Mouse (Mus musculus) adrenal gland, postnatal 36 days (tissue): ENCODE results near the gene Gxylt1. TPM values are rescaled to one million over a fixed set of nuclear protein-coding genes. Genes with fewer than 3 reads are reported as not detected.

Experiments
- total RNA-seq, 2 experiments: library from RNA; stranded (reverse); gene quantifications; 2 replicates each; pipeline ENCODE4 v1.2.3; 2021

Gxylt1 gene
- total RNA-seq, 2 experiments from 2014 or later, result 32.9 to 34.2 TPM

Other genes with a start within 250 kb of the Gxylt1 start
- gene Yaf2, start 61.8 kb upstream of the Gxylt1 start, total RNA-seq, result 10 to 100 TPM; 41.0 to 42.2 TPM
- gene Zcrb1, start 123.2 kb upstream of the Gxylt1 start, total RNA-seq, result 10 to 100 TPM; 77.8 to 85.7 TPM
- 10 to 100 TPM; 36.9 to 37.4 TPM for gene Pphln1, start 123.2 kb upstream of the Gxylt1 start, total RNA-seq